Mouse (Mus musculus) heart, adult 2 months (tissue): ENCODE data around the gene Anapc13. TPM values are rescaled to one million over a fixed set of nuclear protein-coding genes. Genes with fewer than 3 reads are reported as not detected.
A peak's percentile ranks its signal among the peaks of the same experiment; 100 is the strongest.

Experiments
- DNase-seq, 2 experiments: peaks; one replicate each; pipeline ENCODE4 v3.0.0; 2021
- H3K27ac ChIP-seq: fragments of 200-600 bp; 2 replicates; pipeline ENCODE4 v1.8.1; 2022
- H3K27me3 ChIP-seq: fragments of 200-500 bp; 2 replicates; pipeline ENCODE4 v1.6.1; 2012; ENCODE audit warnings: mild to moderate bottlenecking, low read length, inconsistent platforms, mixed read lengths; ENCODE audit not compliant: control insufficient read depth, insufficient read depth
- H3K36me3 ChIP-seq: fragments of 200-500 bp; 2 replicates; pipeline ENCODE4 v1.6.1; 2012; ENCODE audit warnings: low read length, inconsistent platforms; ENCODE audit not compliant: control insufficient read depth, insufficient read depth
- H3K4me1 ChIP-seq: fragments of 200-500 bp; 2 replicates; pipeline ENCODE4 v1.6.1; 2011; ENCODE audit warnings: low read length; ENCODE audit not compliant: control insufficient read depth, insufficient read depth
- H3K4me3 ChIP-seq: fragments of 200-600 bp; 2 replicates; pipeline ENCODE4 v1.8.1; 2022
- H3K79me2 ChIP-seq: fragments of 200-500 bp; replicated peaks from 2 replicates; pipeline ENCODE4 v1.6.1; 2012; ENCODE audit warnings: mild to moderate bottlenecking, inconsistent platforms, low read length, moderate library complexity, mixed read lengths; ENCODE audit not compliant: control insufficient read depth, insufficient read depth
- H3K9ac ChIP-seq: fragments of 200-500 bp; 2 replicates; pipeline ENCODE4 v1.6.1; 2012; ENCODE audit warnings: low read depth, mild to moderate bottlenecking, control low read depth, inconsistent platforms, low read length, mixed read lengths
- CTCF ChIP-seq: fragments of 200-600 bp; IDR thresholded peaks from 2 replicates; pipeline ENCODE4 v1.8.1; 2022; ENCODE audit warnings: antibody characterized with exemption, mild to moderate bottlenecking, moderate library complexity
- EP300 ChIP-seq: fragments of 200-500 bp; IDR thresholded peaks from 2 replicates; pipeline ENCODE4 v1.6.1; 2011; ENCODE audit warnings: low read depth, low read length, control low read depth; ENCODE audit not compliant: insufficient read depth
- POLR2A ChIP-seq: fragments of 200-500 bp; IDR thresholded peaks from 2 replicates; pipeline ENCODE4 v1.6.1; 2011; ENCODE audit warnings: mild to moderate bottlenecking, low read depth, low read length, control low read depth; ENCODE audit not compliant: insufficient read depth
- WGBS: fragments of 180-500 bp; shearing (Covaris S2); methylation state at CpG from one replicate; pipeline ENCODE4 v1.1.7; 2018; 5-methylcytosine and 5-hydroxymethylcytosine counted together
- intact Hi-C: fragments of 180-260 bp; cut with DNase I; formaldehyde crosslinking; loops from one replicate; pipeline ENCODE4 v1.15.1; 2025
- polyA plus RNA-seq: library from polyadenylated mRNA; depleted of rRNA; stranded (reverse); fragments of >200 nt; gene quantifications from 2 replicates; pipeline ENCODE4 v1.2.3, GENCODE M21; 2012
- total RNA-seq, 2 experiments: library from RNA; stranded (reverse); gene quantifications; 2 replicates each; pipeline ENCODE4 v1.2.3; 2021

Anapc13 gene
- total and polyA plus RNA-seq, 3 experiments = 128 to 384 (median 344) TPM

DNA sequence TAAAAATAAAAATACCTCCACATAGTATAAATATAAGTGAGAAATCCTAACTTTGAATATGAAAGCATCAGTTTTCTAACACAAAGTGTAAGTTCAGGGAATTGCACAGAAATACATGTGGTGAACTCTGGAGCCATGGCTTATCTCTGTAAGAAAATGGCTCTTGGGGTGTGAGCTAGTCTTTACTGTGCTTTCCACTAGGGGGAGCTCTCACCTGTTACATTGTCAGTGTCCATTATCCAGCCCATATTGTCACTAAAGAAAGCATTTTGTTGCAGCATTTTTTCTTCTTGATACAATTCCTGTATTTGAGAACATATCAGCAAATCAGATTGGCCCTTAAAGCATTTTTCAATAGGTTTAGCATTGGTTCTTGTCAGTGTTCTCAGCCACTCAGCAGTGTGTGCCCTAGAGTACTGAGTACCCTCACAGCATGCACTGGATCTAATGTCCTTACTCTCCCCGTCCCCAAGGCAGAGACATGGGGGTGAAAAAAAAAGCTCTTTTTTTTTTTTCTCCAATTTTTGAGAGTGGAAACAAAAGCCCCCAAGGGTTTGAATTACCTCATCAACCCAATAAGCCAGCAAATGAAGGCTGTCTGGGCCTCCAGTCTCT is 6.9 kb downstream of the Anapc13 start:
- no peak for DNase-seq
- intact Hi-C loops = loop anchor here (10.0 kb wide), 1 partner anchor 672 kb away; the partner anchor contains the start of genes 1300017J02Rik and Topbp1
- no peak overlapping the region for H3K9ac ChIP-seq
- no peaks in the 10 kb centered on the region for H3K36me3 ChIP-seq
- H3K4me3 ChIP-seq = no peak overlapping the region
- no peak for TF ChIP-seq POLR2A
- peak; percentile 96 for TF ChIP-seq CTCF
- no peaks in the 10 kb centered on the region for H3K79me2 ChIP-seq
- 63% methylated on average over 1 of the region's 1 CpGs for WGBS
- H3K27me3 ChIP-seq = no peaks in the 10 kb centered on the region
- H3K27ac ChIP-seq = no peak overlapping the region
- H3K4me1 ChIP-seq = no peaks in the 10 kb centered on the region; the same call in 1 of the 2 replicates

DNA sequence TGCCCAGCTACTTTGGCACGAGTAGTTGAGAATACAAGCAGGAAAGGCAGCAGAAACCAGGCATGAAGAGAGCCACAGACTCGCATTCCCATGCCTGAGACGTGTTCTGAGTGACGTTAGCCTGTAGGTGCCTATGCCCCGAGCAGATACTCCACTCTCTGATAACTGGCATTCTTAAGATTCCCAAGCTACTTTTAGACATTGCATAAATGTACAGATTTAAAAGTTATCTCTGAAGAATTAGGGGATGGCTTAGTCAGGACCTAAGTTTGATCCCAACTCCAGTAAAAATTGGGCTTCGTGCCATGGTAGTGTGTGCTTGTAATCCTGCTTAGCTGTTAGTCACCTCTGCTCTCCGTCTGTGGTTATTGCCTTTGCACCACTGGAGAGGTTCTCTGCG is 8.4 kb downstream of the Anapc13 start:
- 61% methylated on average over 8 of the region's 8 CpGs for WGBS
- intact Hi-C loops = loop anchor here (10.0 kb wide), 1 partner anchor 670 kb away; the partner anchor contains the start of genes 1300017J02Rik and Topbp1
- TF ChIP-seq EP300 = no peak
- no peak for TF ChIP-seq CTCF
- TF ChIP-seq POLR2A = no peak
- Histone ChIP-seq H3K27ac (no peak overlapping the region), H3K4me1 (no peaks in the 10 kb centered on the region; the same call in 1 of the 2 replicates), H3K27me3 (no peaks in the 10 kb centered on the region), H3K36me3 (no peaks in the 10 kb centered on the region), H3K4me3 (no peak overlapping the region), H3K9ac (no peak overlapping the region), H3K79me2 (no peaks in the 10 kb centered on the region)
- DNase-seq = no peak

- H3K36me3 ChIP-seq = no peaks in the 10 kb centered on the region
- no peaks in the 10 kb centered on the region for H3K79me2 ChIP-seq
- intact Hi-C loops = loop anchor here (1.0 to 10.0 kb wide), 3 partner anchors 80 to 668 kb away; partner anchors contain the start of genes 1300017J02Rik, Amotl2 and Topbp1
- DNase-seq = peak; percentile 56 to 75
- H3K4me3 ChIP-seq = no peak overlapping the region
- no peak overlapping the region for H3K27ac ChIP-seq
- H3K4me1 ChIP-seq = no peaks in the 10 kb centered on the region; the same call in 1 of the 2 replicates
- WGBS = 3% methylated on average over 4 of the region's 4 CpGs
- no peak overlapping the region for H3K9ac ChIP-seq
- no peak for TF ChIP-seq EP300
- TF ChIP-seq CTCF = peak; percentile 99
- no peaks in the 10 kb centered on the region for H3K27me3 ChIP-seq
These were observed 10.5 kb downstream of the Anapc13 start for GRCm38 (mm10) chr9:102636553-102636952.

DNA sequence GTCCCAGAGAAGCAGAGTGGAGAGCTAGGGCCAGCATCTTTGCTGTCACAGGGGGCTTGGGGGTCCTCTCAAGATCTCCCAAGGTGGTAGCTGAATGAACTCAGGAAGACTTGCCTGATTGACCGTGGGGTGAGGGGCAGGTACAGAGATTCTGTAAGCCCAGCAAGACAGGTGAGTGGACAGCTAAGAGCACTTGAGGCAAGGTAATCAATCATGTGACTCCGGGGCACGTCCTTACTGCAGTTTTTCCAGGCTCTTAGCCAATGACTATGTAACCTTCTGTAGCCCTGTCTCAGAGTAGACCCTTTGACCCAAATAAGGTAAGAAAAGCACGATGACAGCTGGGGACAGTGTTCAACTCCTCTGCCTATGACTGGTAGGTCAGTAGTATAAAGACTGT is 11.0 kb downstream of the Anapc13 start:
- peak in 1 of 2 experiments; percentile 16 for DNase-seq
- TF ChIP-seq EP300 = no peak
- no peak for TF ChIP-seq CTCF
- TF ChIP-seq POLR2A = no peak
- WGBS = 54% methylated on average over 4 of the region's 4 CpGs
- Histone ChIP-seq H3K4me1 (no peaks in the 10 kb centered on the region; the same call in 1 of the 2 replicates), H3K27me3 (no peaks in the 10 kb centered on the region), H3K27ac (no peak overlapping the region), H3K9ac (no peak overlapping the region), H3K36me3 (no peaks in the 10 kb centered on the region), H3K79me2 (no peaks in the 10 kb centered on the region), H3K4me3 (no peak overlapping the region)
- intact Hi-C loops = loop anchor here (2.0 to 10.0 kb wide), 2 partner anchors 80 to 668 kb away; partner anchors contain the start of genes 1300017J02Rik, Amotl2 and Topbp1

GRCm38 (mm10) chr9:102638963-102639362 is 12.9 kb downstream of the Anapc13 start:
- Histone ChIP-seq H3K4me1 (peaks cover 5% of the 10 kb centered on the region), H3K79me2 (no peaks in the 10 kb centered on the region), H3K4me3 (no peak overlapping the region), H3K27ac (no peak overlapping the region), H3K9ac (no peak overlapping the region), H3K36me3 (no peaks in the 10 kb centered on the region), H3K27me3 (no peaks in the 10 kb centered on the region)
- WGBS = 45% methylated on average over 7 of the region's 7 CpGs
- DNase-seq = no peak
- TF ChIP-seq CTCF = no peak
- intact Hi-C loops = loop anchor here (10.0 kb wide), 1 partner anchor 666 kb away; the partner anchor contains the start of genes 1300017J02Rik and Topbp1

GRCm38 (mm10) chr9:102639510-102639909 is 13.4 kb downstream of the Anapc13 start:
- no peak overlapping the region for H3K4me3 ChIP-seq
- TF ChIP-seq CTCF (no peak), POLR2A (no peak), EP300 (no peak)
- no peaks in the 10 kb centered on the region for H3K79me2 ChIP-seq
- DNase-seq = no peak
- no peak overlapping the region for H3K9ac ChIP-seq
- no peak overlapping the region for H3K27ac ChIP-seq
- WGBS = 45% methylated on average over 8 of the region's 8 CpGs
- no peaks in the 10 kb centered on the region for H3K36me3 ChIP-seq
- no peaks in the 10 kb centered on the region for H3K27me3 ChIP-seq
- intact Hi-C loops = loop anchor here (10.0 kb wide), 1 partner anchor 665 kb away; the partner anchor contains the start of genes 1300017J02Rik and Topbp1
- peaks cover 5% of the 10 kb centered on the region for H3K4me1 ChIP-seq
